Mouse (Mus musculus) E14TG2a.4 (cell line): ENCODE measurements around the gene Acer3.

Experiments used
- H3K27me3 ChIP-seq: 2 replicates; pipeline ENCODE4 v1.6.1; 2014; ENCODE audit warnings: low read length, control low read depth; ENCODE audit not compliant: insufficient read depth
- H3K36me3 ChIP-seq: 2 replicates; pipeline ENCODE4 v1.6.1; 2014; ENCODE audit warnings: low read length, control low read depth; ENCODE audit not compliant: insufficient read depth
- H3K4me1 ChIP-seq: replicated peaks from 2 replicates; pipeline ENCODE4 v1.6.1; 2014; ENCODE audit warnings: low read depth, low read length, control low read depth
- H3K4me3 ChIP-seq: replicated peaks from 2 replicates; pipeline ENCODE4 v1.5.1; 2014; ENCODE audit warnings: mild to moderate bottlenecking, low read length
- H3K9me3 ChIP-seq: 2 replicates; pipeline ENCODE4 v1.6.1; 2014; ENCODE audit warnings: low read length, control low read depth
- CTCF ChIP-seq: conservative IDR thresholded peaks from 2 replicates; pipeline ENCODE4 v1.5.1; 2014; ENCODE audit warnings: low read length
- NANOG ChIP-seq: IDR thresholded peaks from 2 replicates; pipeline ENCODE4 v1.6.1; 2014; ENCODE audit warnings: borderline replicate concordance, low read length, mixed read lengths
- POU5F1 ChIP-seq: IDR thresholded peaks from 2 replicates; pipeline ENCODE4 v1.6.1; 2014; ENCODE audit warnings: low read length, borderline replicate concordance

Acer3 gene

GRCm38 (mm10) chr7:98354160-98354920 lies 33.3 kb upstream of the Acer3 start:
- H3K27me3 ChIP-seq, result peaks cover 6% of the 10 kb centered on the region
- peak overlapping the region; percentile 32; the same call in 1 of the 2 replicates for H3K4me3 ChIP-seq
- H3K9me3 ChIP-seq, result no peaks in the 10 kb centered on the region
- H3K4me1 ChIP-seq, result peaks cover 64% of the 10 kb centered on the region
- TF ChIP-seq POU5F1 (no peak), NANOG (no peak), CTCF (no peak)
- H3K36me3 ChIP-seq, result peaks cover 65% of the 10 kb centered on the region

- H3K9me3 ChIP-seq, result no peaks in the 10 kb centered on the region
- no peaks in the 10 kb centered on the region for H3K27me3 ChIP-seq
- TF ChIP-seq NANOG (no peak), POU5F1 (no peak), CTCF (no peak)
- peaks cover 60% of the 10 kb centered on the region for H3K36me3 ChIP-seq
- H3K4me1 ChIP-seq, result peaks cover 59% of the 10 kb centered on the region
- no peak overlapping the region for H3K4me3 ChIP-seq
Observed at GRCm38 (mm10) chr7:98353616-98354015, 32.6 kb upstream of the Acer3 start.

DNA sequence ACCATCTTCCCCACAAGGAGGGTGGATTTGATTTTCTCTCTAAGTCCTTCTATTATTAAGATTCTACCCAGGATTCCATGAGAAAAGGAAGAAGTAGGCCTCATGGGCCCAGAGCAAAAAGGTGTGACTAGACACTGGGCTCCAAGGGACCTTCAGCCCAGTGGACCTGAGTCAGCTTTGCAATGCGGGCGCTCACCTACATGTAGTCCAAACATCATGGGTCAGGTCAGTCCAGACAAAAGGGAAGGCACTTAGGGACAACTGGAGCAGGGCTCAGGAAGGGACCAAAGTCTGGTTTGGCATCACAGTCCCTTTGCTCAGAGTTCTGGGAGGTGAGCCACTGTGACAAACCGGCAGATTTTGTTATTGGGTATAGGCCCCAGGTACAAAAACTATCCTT lies 30.5 kb upstream of the Acer3 start:
- Histone ChIP-seq H3K4me3 (no peak overlapping the region), H3K9me3 (no peaks in the 10 kb centered on the region), H3K36me3 (peaks cover 52% of the 10 kb centered on the region), H3K4me1 (peaks cover 56% of the 10 kb centered on the region), H3K27me3 (peaks cover 3% of the 10 kb centered on the region)
- TF ChIP-seq CTCF, result no peak
- TF ChIP-seq POU5F1, result no peak
- no peak for TF ChIP-seq NANOG

- H3K27me3 ChIP-seq, result peaks cover 16% of the 10 kb centered on the region
- peaks cover 41% of the 10 kb centered on the region for H3K36me3 ChIP-seq
- H3K4me1 ChIP-seq, result peaks cover 41% of the 10 kb centered on the region
- no peak overlapping the region for H3K4me3 ChIP-seq
- no peak for TF ChIP-seq CTCF
- no peak for TF ChIP-seq POU5F1
- TF ChIP-seq NANOG, result no peak
- H3K9me3 ChIP-seq, result no peaks in the 10 kb centered on the region
Observed at GRCm38 (mm10) chr7:98349821-98350220, 28.8 kb upstream of the Acer3 start.

GRCm38 (mm10) chr7:98349096-98349495 lies 28.1 kb upstream of the Acer3 start:
- TF ChIP-seq POU5F1, result no peak
- TF ChIP-seq CTCF, result peak; percentile 74
- Histone ChIP-seq H3K4me3 (no peak overlapping the region), H3K9me3 (no peaks in the 10 kb centered on the region), H3K36me3 (peaks cover 41% of the 10 kb centered on the region), H3K4me1 (peaks cover 33% of the 10 kb centered on the region), H3K27me3 (peaks cover 22% of the 10 kb centered on the region)

- H3K4me3 ChIP-seq, result no peak overlapping the region
- H3K9me3 ChIP-seq, result no peaks in the 10 kb centered on the region
- H3K4me1 ChIP-seq, result peaks cover 29% of the 10 kb centered on the region
- H3K36me3 ChIP-seq, result peaks cover 35% of the 10 kb centered on the region
- H3K27me3 ChIP-seq, result peaks cover 33% of the 10 kb centered on the region
- TF ChIP-seq POU5F1 (no peak), NANOG (no peak), CTCF (peak; percentile 85)
Observed at GRCm38 (mm10) chr7:98348043-98348442, 27.0 kb upstream of the Acer3 start.

DNA sequence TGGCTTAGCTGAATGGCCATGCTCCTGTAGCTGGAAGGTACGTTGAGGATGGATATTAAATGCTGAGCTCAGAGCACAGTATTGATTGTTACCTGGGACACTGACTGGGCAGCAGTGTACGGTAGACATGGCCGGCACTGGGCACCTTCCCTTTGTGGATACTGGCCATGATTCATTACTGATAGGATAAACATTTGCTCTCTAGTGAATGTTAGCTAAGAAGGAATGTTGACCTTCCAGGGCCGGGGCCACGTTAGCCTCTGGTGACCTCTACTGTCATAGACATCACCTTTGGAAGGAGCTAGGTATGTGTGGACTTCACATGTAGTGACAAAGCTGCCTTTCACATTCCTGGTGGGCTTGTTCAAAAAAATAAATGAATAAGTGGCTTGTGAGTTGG lies 26.5 kb upstream of the Acer3 start:
- peaks cover 38% of the 10 kb centered on the region for H3K27me3 ChIP-seq
- TF ChIP-seq NANOG (no peak), POU5F1 (no peak), CTCF (no peak)
- no peak overlapping the region for H3K4me3 ChIP-seq
- no peaks in the 10 kb centered on the region for H3K9me3 ChIP-seq
- H3K36me3 ChIP-seq, result peaks cover 29% of the 10 kb centered on the region
- peaks cover 28% of the 10 kb centered on the region for H3K4me1 ChIP-seq

DNA sequence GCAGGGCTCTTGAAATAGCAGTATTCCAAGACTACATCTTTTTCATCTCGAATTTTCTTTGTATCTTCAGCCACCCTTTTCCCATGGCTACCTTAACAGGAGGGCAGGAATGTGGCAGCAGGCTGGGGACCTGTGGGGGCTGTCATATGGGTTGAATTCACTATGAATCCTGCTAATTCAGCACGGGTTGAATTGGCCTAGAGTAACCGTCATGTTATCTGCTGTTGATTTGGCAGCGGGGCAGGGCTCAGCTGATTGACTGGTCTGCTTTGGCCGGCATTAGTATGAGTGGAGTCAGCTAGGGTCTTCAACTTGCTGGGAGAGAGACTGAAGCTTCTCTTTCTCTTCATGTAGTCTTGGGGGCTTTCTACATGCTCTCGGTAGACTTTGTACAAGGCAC lies 24.0 kb upstream of the Acer3 start:
- Histone ChIP-seq H3K4me1 (peaks cover 21% of the 10 kb centered on the region), H3K36me3 (peaks cover 5% of the 10 kb centered on the region), H3K27me3 (peaks cover 46% of the 10 kb centered on the region), H3K9me3 (no peaks in the 10 kb centered on the region), H3K4me3 (no peak overlapping the region)
- TF ChIP-seq CTCF, result no peak

- H3K9me3 ChIP-seq, result no peaks in the 10 kb centered on the region
- H3K4me1 ChIP-seq, result peaks cover 19% of the 10 kb centered on the region
- TF ChIP-seq NANOG (no peak), POU5F1 (no peak), CTCF (peak; percentile 51)
- no peaks in the 10 kb centered on the region for H3K36me3 ChIP-seq
- no peak overlapping the region for H3K4me3 ChIP-seq
- H3K27me3 ChIP-seq, result peaks cover 46% of the 10 kb centered on the region
Observed at GRCm38 (mm10) chr7:98344361-98344760, 23.4 kb upstream of the Acer3 start.
